Mouse (Mus musculus): ENCODE data around the gene Tgfbr3l. TPM values are rescaled to one million over a fixed set of nuclear protein-coding genes. Genes with fewer than 3 reads are reported as not detected.
"Not testable (repeated sequence)": the region's sequence is repeated elsewhere in the genome, so short reads cannot be mapped to it uniquely, and the experiment has no call there.

Tgfbr3l gene
- total RNA-seq, 2 experiments from 2014 or later, result 13.8 to 14.0 TPM

DNA sequence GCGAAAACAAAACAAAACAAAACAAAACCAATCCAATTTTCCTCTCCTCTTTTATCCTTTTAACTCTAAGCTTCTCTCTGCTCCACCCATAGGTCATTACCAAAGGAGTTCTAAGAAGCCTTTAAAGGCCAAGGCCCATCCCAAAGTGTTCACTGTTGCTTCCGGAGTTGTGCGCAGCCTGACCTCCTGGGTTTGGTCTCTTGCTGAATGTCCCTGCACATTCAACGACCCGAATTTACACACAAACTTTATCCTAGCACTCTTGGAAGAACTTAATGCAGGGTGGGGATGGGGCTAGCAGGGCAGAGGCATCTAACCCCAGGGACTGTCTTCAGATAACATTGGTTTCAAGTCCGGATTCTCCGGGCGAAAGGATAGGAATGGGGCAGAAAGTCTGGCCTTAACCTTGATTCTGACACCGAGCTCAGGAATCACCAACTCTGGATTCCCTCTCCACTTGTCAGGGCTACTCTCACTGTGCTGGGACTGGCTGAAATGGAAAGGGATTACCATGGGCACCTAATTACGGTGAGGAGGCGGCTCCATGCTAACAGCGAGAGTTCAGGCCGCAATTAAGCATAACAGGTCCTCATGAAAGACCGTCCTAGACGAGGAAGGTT is 10.1 kb upstream of the Tgfbr3l start:
- peak in 1 of 2 experiments; percentile 16 for DNase-seq

DNA sequence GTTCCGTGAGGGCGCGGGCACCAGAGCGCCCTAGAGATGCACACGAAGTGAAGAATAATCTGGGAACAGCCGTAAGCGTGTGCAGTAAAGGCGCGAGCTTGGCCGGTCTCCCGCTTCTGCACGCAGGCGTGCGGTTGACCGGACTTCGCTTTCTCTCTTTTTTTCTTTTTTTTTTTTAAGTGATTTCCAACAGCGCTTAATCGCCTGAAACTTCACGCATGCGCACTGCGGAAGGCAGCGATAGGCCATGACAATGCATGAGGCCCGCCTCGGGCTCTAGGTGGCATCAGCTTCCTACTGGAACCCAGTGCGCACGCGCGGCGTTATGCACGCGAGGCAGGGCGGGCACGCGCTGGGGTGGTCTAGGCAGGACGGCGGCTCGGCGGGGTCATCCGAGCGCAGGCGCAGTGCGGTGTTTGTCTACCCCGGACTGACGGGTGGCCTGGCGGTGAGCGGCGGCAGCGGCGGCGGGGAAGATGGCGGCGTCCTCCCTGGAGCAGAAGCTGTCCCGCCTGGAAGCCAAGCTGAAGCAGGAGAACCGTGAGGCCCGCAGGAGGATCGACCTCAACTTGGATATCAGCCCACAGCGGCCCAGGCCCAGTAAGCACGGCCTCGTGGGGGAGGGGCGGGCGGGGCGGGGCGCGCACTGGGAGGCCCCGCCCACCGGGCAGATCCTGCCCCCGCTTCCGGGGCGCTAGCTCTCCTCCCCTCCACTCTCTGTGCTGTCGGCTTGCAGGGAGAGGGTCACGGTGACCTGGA is 9.4 kb upstream of the Tgfbr3l start, which contains the start of the genes Map2k7 and Gm49320:
TSS of gene Map2k7 (plus strand) at position 307 of the 759 bp plus-strand sequence.
TSS of gene Gm49320 (plus strand) at position 432 of the 759 bp plus-strand sequence.
- DNase-seq, result peak; percentile 100

DNA sequence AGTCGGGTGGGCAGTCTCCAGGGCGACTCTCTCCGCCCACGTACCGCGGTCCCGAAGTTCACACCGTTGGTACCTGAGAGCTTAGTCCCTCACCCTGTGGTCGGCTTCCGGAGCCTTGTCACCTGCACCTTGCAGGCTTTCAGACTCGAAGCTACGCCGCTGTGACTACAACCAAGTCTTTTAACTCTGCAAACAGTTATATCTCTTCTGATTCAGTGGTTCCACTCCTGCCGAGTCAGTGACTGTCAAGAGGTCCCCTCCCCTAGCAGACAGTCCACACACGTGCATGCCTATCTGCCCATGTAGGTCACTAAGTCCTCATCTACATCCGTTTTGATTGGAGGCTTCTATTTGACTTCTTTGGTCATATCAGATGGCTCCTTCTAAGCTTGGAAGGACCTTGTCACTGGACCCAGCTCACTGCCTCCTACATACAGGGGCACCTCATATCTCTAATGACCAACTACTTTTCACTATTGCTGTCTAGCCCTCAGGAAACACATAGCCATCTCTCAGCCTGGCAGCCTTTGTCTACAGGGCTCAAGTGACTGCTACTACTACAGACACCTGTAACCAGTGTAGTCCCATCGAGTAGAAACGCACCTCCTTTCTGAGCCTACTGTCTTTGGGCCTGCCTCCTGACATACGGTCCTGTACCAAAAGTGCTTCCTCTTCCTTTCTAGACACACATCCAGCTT is 8.7 kb upstream of the Tgfbr3l start:
- no peak for DNase-seq

DNA sequence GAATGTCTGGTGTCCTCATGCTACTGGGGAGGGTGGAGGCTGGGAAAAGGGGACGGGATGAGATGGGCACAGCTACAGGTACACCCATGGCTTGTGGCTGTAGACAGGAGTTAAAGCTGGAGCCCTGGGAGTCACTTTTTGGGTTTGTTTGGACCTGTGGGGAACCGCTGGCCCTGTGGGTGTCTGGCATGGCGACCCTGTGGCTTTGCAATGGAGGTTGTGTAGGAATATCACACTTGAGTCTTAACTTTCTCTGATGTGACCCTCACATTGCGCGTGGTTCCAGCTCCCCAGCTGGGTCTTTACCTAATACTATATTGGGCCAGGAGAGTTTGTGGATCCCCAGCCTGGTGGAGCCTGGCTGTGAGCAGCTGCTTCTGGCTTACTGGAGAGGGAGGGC is 3.0 kb upstream of the Tgfbr3l start:
- no peak for DNase-seq

DNA sequence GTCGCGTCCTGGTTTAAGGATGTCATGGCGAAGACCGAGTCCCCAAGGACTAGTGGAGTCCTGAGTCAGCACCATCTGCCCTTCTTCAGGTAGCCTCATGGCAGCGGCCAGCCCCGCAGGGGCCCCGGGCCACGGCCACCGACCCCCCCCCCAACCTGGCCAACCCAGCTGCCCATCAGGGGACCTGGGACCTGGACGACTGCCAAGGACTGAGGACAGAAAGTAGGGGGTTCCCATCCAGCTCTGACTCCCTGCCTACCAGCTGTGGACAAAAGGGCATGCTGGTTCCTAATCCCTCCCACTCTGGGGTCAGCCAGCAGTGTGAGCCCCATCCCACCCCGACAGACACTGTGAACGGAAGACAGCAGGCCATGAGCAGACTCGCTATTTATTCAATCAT is 2.3 kb upstream of the Tgfbr3l start:
- no peak for DNase-seq

DNA sequence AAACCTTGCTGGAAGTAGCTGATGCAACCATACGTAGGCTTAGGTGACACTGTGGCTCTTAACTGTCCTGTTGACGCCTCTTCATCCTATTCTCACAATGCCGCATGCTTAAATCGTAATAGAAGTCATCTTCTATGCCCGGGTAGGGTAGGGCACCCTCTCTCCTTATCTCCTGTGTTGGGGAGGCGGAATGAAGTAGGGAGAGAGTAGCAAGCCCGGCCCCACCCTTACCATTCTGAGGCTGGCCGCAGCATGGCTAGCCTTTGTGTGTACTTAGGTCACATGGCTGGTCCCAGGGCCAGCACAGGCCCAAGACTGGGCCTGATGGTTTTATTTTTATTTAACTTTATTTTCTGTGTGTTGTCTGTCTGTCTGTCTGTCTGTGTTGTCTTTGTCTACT is 773 bp upstream of the Tgfbr3l start:
- DNase-seq, result no peak

DNA sequence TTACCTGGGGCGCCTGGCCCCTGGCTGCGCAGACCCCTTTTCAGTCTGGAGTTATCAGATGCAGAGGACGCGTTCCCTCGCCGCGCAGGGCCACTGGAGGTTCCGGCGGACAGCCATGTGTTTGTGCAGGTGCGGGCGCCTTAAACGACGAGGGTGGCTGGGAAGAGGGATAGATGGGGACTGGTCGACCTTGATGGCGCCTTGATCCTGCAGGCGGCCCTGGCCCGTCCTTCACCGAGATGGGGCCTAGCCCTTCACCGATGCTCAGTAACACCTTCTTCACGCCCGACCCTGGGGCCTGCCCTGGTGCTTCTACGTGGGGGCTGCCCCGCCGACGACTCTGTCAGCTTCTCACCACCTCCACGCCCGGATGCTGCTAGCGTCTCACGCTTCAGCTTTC is 1.2 kb downstream of the Tgfbr3l start:
- no peak for DNase-seq

DNA sequence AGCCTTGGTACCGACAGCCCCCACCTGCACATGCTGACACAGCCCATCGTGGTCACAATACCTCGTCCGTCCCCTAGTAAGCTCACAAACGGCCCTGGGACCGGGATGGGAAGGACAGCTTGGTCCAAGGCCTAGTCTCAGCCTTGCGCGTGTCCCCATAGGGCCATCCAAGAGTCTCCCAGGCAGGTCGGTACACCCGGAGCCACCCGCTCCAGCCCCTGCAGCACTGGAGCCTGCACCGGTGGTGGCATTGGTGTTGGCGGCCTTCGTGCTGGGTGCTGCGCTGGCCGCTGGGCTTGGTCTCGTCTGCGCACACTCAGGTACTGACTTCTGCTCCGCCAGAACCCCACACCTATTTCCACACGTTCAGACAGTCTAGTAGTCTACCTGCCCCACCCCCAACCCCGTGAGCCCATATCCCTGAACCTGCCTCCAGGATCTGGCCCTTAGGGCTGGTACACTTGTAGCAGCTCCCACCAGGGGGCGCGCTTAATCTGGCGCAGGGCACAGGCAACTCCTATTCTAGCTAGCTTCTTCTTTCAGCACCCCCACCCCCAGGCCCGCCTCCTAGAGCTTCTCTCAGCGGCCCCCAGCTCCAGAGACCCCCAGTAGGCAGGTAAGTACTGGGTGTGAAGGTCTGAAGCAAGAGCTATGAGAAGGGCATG is 2.4 kb downstream of the Tgfbr3l start:
- peak; percentile 82 to 84 for DNase-seq

DNA sequence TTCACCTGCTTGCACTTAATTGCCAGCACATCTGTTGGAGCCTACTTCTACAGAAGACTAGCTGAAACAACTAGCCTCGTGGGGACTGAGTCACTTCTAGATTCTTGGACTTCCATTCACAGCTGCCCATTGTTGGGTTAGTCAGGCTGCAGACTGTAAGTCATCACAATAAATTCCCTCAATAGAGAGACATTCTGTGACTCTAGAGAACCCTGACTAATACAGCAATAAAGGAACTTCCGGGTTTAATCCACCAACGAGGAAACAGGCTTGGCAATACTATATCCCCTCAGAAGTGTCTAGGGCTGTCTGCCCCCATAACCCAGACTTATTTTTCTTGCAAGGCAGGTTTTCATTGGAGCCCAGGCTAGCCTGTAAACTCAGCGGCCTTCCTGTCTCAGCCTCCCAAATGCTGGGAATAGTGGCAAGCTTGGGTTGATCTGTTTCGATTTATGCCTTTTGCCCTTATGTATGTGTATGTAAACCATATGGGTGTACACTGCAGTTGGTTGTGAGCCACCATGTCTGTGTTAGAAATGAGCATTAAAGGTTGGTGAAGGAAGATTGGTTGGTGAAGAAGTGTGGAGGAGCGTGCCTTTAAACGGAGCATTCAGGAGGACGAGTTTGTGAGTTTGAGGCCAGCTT is 4.2 kb downstream of the Tgfbr3l start:
- DNase-seq, result no peak

DNA sequence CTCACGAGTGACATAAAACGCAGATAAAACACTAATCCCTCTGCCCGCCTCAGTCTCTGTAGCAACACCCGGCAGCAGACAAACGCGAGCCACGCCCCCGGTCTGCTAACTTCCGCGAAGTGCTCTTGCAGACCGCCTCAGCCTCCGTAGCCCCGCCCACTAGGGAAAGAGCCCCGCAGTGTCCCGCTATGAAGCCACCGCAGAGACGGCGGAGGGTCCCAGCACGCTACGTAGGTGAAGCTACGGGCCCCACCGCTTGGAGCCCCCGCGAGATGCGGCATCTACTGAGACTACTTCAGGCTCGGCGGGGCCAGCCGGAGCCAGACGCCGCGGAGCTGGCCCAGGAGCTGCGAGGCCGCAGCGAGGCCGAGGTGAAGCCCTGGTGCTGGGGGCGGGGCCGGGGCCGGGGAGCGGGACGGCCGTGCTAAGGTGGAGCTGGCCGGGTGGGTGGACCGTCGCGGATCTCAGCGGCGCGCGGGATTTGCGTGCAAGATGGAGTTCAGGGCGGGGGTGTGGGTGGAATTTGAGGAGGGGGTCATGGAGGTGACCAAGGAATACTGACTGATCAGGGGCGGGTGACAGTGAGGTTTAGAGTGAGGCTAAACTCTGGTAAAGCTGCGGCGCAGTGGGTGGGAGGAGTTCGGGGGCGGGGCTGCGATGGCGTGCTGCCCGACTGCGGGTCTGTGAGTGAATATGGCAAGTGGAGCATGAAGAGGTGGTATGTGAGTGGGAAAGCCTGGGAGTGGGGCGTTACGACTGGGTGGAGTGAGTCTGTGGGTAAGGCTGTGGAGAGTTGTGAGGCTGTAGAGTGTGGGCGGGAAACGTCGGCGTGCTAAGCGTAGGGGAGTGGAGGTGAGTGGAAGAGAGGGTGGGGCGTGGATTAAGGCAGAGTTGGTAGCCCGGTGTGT is 5.2 kb downstream of the Tgfbr3l start, which contains the start of gene Snapc2:
TSS of gene Snapc2 (plus strand) at position 147 of the 908 bp plus-strand sequence.
- DNase-seq, result peak; percentile 93

DNA sequence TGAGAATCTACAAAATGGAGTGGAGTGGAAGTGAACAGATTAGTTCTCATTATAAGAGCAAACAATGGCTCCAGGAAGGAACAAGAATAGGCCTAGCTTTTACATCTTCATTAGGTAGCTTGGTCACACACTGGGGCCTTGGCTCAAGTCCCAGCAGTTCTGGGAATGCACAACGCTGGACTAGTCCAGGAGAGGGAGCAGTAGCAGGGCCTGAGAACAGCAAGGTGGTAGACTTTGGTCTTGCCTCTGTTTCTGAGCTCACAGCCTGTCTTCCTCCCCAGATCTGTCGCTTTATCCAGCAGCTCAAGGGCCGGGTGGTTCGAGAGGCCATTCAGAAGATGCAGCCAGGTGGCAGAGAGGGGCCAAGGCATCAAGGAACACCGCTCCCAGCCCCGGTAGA is 6.0 kb downstream of the Tgfbr3l start:
- peak; percentile 67 to 68 for DNase-seq

DNA sequence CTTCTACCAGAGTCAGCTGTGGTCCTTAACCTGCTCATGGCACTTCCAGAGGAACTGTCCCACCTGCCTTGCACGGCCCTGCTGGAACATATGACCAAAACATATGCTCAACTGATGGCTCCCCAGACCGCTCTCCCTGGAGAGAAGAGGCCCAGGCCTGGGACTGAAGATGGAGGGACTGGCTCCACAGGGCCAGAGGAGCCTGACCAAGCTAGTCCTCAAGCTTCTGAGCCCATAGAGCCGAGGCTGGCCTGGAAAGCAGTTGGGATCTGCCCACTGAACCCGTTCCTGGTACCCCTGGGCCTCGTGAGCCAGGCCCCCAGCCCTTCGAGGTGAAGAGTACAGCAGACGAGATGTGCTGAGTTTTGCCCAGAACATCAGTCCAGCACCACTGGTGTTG is 7.5 kb downstream of the Tgfbr3l start:
- not testable (repeated sequence) for DNase-seq

DNA sequence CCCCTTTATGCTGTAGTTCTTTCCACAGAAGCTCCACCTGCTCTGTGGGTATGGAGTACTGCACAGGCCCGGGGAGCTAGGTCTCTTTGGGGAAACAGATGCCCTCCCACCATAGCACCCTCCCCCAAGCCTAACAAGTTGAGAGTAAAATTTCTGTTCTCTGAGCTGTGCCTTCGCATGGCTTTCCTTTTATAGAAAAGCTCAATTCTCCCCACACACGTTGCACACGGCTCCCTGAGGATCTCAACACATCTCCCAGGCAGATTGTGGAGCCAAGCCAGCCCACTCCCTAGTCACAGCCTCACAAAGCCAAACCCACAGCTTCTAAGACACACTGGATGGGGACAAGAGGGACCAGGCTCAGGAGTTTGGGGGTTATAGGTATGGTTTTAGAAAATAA is 8.9 kb downstream of the Tgfbr3l start:
- peak; percentile 77 to 81 for DNase-seq

DNA sequence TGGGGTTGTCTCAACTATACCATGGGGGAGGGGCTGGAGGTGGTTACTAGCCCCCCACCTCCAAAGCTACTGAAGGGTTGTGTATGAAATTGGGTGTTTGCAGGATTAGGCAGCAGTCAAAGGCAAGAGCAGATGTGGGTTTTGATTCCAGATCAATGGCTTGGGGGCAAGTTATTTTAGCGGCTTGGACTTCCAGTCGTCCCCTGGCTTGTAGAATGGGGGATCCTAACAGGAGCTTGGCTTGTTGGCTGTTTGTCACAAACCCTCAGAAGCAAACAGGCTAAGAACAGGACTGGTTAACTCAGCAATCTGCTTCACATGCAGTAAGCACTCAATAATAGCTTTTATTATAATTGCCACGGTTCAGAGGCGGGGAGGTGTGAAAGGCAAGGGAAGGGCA is 9.3 kb downstream of the Tgfbr3l start:
- DNase-seq, result no peak

DNA sequence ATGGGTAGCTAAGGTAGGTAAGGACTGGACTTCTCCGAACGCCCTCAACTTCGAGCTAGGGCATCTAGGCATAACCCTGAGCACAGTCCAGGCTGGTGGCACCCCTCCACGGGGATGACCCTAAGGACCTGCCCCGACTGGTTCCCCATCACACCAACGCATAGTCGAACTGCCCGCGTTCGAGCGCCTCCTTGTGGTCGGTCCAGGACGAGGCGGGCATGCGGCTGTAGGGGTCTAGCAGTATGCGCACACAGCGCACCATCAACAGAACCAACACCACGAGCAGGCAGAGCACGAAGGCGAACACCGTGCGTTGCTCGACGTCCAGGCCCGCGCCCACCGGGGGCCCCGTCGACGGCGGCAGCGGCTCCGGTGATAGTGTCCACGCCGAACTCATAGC is 10.2 kb downstream of the Tgfbr3l start:
- peak; percentile 82 to 83 for DNase-seq

DNA sequence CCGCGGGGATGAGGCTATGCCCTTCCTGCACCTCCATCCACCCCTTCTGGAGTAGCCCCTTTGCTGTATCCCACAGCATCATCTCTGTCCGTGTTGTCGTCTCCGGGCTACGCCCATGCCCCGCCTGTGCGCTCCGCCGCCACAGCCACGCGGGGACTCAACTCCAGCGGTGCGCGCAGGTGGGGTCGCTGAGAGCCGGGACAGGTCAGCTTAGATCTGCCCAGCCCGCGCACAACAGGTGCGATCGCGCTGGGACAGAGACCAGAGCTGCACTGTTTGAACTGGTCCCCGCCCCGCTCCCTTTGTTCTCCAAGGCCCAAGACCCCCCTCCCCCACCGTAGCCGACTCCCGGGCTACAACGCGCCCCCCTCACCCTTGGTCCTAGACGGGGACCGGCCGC is 10.7 kb downstream of the Tgfbr3l start:
- no peak for DNase-seq

DNA sequence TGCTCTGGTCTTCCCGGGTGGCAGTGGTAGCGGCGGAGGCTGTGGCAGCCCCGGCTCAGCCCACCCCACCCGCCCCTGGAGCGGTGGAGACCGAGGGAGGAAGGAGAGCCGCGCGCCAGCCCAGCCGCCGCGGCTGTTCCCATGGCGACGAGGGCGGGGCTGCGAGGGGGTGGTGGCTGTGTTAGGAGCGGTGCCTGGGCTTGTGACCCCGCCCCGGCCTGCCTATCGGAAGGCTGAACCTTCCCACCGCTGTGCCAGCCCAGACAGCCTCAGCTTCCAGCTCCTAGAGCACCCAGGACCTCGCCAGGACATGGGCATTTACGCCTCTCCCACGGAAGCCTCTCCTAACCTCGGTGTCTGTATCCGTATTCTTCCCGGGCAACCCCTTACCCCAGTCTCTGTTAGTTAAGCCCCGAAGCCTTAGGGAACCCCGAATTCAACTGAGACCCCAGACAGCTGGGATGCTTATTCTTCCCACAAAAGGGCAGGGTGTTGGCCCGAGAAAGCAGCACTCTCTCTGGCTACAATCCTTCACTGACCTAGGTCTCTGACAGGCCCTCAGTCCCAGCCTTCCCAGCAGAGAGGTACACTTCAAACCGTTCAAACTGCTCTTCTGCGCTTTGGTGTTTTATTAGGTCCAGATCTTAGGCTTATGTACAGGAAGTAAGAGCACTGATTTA is 11.3 kb downstream of the Tgfbr3l start, which contains the start of gene Ctxn1:
TSS of gene Ctxn1 (minus strand) at position 150 of the 680 bp plus-strand sequence.
- DNase-seq, result peak; percentile 94 to 95

DNA sequence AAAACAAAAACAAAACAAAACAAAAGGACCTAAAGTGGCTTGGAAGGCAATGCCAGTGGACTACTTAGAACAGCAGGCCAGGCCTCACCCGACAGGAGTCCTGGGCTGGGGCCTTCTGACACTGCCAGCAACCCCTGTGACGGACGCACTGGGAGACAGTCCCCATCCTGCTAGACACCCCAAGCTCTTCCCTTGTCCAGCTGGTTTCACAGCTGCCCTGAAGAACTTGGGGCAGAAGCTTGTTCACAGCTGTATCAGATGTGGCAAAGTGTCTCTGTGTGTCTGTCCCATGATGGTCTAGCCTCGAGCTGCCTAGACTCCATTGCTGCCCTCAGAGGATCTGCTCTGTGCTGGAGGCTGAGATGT is 11.8 kb downstream of the Tgfbr3l start:
- no peak for DNase-seq

DNA sequence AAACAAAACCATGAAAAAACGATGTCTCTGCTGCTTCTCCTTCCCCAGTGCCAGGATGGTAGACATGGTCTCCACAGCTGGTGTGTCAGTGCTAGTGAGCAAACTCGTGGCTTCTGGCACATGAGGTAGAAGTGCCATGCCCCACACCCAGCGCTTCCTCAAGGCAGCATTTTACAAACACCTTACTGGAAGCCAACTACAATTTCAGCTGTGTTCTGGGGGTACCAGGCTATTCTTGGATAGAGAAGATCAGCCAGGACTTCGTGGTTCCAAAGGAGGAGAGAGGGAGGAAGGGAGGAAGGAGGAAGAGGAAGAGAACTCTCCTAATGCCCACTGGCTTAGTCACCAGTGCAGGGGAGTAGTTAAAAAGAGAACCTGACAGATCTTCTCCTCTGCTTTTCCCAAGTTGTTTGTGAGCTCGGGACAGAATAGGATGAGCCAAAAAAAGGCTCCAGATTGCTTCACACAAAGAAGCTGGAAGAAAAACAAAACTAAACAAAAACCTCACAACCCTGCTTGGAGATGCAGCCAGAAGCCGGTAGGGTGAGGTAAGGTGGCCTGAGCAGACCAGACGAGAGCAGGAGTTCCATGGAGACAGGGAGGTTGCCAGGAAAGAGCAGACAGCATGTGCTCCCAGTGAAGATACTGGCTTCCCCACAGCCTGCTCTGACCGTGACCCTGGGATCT is 15.2 kb downstream of the Tgfbr3l start:
- DNase-seq, result no peak
